Mouse (Mus musculus) retina, postnatal 1 day (tissue): ENCODE results near the gene Znhit1.

ENCODE experiments used
- DNase-seq: peaks from one replicate; pipeline ENCODE4 v3.0.0-alpha.2; 2012

Gene Znhit1

DNA sequence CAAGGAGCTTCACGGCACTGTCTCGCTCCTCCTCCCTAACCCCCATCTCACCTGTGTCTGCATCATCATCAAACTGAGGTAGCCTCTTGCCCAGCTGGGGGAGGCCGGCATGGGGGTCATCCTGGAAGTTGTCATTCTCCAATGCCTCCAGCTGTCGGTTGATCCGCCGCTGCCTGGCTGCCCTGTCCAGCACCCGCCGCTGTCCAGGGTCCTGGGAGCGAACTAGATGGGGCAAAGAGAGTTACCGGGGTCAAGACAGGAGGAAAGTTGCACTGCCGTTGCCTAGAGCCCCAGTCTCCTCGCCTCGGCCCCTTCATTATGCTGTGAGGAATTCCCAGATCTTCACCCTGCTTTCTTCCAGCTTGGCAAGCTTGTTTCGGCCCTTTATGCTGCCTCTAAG is 3.0 kb downstream of the Znhit1 start:
- no peak for DNase-seq

DNA sequence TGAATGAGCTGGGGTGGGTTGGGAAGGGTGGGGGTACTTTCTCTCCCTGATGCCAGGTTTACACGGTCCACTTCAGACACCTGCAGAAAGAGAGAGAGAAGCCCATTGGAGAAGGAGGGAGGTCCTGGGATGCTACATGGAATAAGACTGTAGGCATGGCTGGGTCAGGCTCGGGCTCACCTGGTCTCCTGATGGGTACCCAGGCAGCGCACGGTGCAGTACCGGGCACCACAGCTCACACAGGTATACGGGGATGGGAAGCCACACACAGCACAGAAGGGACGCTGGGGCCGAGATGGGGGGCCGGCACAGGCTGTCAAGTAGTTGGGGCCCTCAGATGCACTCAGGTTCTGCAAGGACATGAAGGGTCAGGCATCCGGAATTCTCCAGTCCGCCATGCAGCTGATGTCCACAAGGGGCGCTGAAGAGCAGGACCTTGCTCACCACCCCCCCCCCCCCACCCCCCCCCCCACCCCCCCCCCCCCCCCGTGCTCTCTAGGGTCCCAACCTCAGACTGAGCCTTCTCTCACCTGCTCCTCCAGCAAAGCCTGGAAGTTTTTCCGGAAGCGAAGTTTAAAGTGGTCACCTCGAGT is 5.4 kb downstream of the Znhit1 start:
- DNase-seq, result peak; percentile 68

DNA sequence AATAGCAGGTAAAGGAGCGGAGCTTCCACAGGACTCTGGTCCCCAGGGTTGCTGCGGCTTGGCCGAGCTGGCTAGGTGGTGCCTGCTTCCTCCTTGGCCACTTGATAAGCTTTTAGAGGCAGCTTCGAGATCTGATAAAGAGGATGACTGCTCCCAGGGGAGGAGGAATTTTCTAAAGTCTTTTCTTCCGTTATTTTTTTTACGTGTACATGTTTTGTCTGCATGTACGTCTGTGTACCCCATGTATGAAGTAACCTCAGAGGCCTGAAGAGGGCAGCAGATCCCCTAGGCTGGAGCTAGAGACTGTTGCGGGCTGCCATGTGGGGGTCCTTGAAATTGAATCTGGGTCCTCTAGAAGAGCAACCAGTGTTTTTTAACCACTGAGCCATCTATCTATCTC is 6.8 kb downstream of the Znhit1 start:
- no peak for DNase-seq

DNA sequence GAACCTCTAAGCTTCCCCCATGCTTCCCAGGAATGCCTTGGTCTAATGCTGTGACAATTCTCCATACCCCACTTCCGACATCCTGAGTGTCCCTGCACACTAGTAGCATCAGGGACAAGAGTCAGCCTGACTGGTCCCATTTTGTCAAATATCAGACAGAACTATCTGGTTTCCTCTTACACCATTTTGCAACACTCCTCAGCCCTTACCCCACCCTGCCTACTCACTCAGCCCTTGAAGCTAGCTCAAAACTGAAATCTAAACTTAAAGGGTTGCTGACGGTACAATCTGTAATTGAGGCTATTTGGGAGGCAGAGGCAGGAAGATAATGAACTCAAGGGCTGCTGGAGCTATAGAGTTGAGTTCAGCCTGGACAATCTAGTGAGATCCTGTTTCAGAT is 8.1 kb downstream of the Znhit1 start:
- DNase-seq, result no peak

DNA sequence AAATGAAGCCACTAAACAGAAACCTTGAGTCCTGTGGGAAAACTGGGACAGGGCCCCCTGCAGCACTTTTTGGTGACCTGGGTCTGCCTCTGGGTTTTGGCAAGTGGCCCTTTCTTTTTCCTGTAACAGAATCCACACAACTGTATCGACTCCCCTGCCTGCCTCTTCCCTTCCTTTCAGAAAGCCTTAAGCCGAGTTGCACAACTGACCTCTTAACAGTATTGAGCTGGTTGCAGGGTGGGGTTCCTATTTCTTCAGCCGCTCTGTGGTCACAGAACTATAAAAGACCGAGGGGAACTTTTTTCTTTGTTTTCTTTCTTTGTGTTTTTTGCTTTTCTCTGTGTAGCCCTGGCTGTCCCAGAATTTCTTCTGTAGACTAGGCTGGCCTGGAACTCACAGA is 10.1 kb downstream of the Znhit1 start:
- DNase-seq, result no peak

DNA sequence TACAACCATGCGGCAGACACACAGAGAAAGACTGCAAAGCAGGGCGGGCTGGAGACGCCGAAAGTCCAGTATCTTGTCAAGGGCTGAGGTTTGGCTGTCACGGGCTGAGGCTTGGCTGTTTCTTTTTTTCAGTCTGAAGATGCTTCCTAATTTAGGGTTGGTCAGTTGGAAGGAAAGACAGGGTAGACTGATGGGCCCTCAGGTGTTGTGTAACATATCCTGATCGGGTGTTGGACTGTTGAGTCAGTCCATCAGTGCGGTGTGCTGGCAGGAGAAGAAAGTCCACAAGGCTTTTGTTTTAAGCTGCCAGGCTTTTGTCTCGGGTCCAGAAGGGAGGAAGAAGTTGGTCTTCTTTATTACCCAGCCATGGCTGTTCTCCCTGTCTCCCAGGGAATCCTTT is 14.2 kb downstream of the Znhit1 start:
- no peak for DNase-seq

DNA sequence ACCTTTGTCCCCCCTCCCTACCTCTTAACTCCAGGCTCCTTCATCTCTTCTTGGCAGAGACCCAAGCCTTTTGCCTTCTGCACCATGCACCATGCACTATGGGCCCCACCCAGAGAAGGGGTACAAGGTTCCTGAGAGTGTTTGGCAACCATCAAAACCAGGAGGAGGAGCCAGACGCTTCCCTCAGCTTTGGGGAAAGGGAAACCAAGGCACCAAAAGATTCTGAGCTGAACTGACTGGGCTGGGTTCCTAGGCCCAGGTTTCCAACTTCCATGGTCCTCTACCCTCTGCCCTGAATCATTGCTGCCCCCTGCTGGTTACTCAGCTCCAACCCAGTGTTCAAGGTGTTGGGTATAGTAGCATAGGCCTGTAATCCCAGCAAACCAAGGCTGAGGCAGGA is 17.1 kb downstream of the Znhit1 start:
- peak; percentile 68 for DNase-seq

DNA sequence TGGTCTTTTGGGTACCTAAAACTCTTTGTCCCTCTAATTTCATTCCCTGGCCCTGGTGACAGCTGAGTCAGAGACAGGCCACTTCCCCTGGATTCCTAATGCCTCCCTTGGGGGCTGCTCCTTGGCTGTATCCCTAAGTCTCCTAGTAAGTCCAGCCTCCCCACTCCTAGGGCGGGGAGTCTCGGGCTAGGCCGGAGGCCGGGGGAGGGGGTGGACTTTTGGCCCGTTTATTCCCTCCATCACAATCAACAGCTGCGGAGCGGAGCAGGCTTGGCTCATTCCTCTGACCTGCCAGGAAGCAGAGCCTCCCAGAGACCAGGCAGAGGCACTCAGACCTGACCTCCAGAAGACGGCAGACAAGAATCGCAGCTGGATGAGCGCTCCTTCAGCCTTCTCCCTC is 20.2 kb downstream of the Znhit1 start:
- no peak for DNase-seq

DNA sequence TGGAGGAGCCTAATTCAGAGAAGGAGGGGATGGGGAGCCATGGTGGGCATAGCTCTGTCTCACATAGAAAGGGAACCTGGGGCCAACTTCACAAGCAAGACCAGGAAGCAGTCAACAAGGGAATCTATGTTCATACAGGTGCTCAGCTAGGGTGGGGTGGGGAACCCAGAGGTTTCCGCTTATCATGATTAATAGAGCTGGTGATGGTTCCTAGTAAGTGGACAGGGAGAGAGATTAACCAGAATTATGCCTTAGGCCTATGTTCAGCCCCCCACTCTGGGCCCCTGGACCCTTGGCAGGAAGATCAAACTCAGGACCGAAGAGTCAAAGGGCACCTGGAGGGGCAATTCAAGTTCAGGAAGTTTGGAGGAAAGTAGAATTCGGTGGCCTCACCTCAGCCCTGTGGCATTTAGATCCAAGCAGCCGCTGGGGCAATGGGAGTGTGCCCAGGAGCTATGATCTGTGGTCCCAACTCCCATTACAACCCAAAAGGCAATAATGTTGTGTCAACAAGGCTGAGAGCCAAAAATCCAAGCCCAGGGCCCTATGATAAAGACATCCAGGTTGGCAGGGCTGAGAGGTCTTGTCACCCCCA is 20.9 kb downstream of the Znhit1 start:
- no peak for DNase-seq

DNA sequence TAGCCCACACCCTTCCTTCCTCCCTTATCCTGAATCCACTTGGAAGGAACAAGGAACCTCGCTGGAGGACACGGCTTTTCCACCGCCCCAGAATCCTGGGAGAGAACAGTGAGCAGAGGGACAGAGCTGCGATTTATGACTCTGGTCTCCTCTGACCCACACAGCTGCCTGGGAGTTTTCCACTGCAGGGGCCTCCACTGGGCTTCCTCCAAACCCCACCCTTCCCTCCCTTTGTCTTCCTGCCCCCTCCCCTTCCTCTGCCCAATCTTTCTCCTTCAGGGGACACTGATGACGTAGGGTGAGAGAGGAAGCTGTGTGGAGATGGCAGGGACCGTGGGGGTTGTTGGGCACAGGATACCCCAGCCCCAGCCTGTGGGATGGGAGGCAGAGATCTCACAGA is 21.5 kb downstream of the Znhit1 start, which contains the start of gene Cldn15:
Cldn15 (plus strand) TSS at position 286 of the 400 bp plus-strand sequence.
- DNase-seq, result no peak

DNA sequence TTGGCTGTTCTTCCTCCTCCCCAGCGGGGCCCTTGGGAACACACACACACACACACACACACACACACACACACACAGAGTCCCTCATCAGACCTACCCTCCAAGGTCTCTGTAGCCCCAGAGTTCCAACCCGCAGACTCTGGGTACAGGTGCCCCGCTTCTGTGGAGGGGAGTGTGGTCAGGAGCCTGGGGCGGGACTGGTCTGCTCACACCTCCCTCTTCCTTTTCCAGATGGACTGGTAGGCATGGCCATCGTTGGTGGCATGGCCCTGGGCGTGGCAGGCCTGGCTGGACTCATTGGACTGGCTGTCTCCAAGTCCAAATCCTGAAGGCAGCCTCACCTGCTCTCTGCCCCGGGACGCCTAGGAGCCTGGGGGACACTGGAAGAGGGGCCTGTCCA is 22.1 kb downstream of the Znhit1 start:
- no peak for DNase-seq

DNA sequence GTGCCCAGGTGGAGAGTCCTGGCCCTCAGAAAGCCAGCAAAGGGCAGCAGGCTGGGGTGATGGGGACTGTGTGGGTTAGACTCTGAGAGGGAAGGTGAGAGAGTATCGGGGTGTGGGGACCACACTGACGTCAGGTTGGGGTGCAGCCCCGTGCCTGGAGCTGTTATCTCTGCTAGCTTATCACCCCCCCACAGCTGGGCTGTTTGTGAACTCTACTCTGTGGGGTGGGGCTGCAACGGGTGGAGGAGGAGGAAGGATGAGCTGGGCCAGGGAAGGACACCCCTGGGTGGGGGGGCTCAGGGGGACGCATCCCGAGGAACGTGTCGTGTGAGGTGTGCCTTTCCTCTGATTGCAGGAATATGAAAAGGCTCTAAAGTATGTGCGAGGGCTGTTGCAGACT is 22.6 kb downstream of the Znhit1 start:
- DNase-seq, result no peak

DNA sequence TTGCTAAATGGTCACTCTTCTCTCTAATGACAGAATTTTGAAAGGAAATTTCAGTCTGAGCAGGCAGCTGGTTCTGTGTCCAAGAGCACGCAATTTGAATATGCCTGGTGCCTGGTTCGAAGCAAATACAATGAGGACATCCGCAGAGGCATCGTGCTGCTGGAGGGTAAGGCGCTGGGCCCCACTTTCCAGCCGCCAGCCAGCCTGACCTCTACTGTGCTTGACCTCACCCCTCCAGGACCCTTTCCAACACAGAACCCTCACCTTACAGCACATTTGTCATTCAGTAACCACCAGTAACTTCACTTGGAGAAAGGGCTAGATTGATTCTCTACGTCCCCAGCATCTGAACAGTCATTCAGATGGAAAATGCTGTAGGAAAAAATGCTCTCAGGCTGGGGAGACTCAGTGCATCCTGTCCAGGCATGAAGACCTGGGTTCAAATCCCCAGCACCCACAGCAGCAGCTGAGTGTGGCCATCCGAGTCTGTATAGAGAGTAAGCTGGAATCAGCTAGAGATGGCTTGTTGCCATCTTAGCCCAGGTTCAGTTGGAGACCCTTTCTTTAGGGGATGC is 24.8 kb downstream of the Znhit1 start:
- no peak for DNase-seq

DNA sequence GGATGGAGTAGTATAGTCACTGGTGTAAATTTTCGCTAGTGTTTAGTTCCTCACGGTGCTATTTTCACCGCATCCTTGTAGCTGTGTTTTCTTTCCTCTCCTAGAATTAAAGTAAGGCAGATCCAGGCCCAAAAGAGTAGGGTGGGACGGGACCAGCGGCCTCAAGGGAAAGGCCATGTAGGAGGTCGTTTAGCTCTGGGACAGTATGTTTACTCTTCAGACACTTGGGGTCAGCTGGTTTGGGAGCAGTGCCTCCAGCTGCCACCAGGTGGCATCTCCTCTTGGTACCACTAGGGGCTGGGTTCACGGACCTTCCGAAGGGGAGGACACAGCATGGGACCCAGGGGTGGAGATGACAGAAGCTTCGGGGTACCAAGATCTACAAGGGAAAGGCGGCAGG is 25.3 kb downstream of the Znhit1 start:
- DNase-seq, result peak; percentile 83

DNA sequence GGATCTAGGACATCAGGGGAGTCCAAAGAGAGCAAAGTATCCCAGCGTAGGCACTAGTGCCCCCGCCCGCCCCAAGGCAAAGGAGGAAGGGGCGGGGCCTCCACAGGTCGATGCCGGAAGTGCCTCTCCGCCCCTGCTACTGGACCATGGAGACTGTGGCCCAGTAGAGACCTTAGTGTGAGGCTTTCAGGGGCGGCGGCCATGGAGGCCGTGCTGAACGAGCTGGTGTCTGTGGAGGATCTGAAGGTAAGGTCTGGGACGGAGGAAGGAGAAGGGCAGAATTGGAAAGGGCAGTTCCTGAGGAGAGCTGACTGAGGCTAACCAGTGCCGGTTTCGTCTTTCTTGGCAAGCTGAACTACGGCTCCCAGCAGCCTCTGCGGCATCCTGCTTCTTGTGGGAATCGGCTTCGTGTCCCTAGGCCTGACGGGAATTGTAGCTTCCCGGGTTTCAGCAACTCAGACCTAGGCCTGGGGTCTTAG is 25.8 kb downstream of the Znhit1 start:
- peak; percentile 94 for DNase-seq

DNA sequence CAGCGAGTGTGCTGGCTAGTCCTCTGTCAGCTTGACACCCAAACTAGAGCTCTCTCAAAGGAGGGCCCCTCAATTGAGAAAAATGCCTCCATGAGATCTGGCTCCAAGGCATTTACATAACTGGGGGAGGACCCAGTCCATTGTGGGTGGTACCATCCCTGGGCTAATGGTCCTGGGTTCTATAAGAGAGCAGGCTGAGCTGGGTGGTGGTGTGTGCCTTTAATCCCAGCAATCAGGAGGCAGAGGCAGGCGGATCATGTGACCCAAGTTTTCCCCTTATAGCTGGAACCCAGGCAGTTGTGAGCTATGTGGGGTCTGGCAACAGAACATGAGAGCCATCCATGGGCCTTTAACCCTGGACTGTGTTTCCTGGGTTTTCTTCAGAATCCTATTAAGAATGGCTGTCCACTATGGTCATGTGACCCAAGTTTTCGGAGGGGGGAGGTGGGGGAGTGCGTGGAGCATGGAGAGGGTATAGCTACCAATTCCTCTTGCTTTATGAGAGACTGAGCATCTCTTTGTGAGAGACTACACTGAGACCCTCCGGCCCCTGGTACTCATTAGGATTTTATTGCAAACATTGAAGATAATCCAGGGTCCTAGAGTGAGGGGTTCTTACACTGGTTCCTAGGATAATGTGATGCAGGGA is 26.4 kb downstream of the Znhit1 start:
- no peak for DNase-seq

DNA sequence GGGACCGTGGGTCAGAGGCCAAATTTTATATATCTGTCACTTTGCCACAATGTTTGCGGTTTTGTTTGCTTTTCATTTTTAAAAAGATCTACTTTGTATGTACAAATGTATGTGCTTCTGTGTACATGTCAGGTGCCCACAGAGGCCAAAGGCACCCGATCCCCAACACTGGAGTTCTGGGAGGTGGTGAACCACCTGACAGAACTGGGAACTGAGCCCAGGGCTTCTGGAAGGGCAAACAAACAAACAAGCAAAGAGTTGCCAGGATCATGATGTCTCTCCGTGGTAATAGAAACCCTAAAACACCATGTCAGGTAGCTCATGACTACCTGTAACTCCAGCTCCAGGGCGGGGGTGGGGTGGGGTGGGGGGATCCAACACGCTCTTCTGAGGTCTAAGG is 27.8 kb downstream of the Znhit1 start:
- DNase-seq, result no peak

DNA sequence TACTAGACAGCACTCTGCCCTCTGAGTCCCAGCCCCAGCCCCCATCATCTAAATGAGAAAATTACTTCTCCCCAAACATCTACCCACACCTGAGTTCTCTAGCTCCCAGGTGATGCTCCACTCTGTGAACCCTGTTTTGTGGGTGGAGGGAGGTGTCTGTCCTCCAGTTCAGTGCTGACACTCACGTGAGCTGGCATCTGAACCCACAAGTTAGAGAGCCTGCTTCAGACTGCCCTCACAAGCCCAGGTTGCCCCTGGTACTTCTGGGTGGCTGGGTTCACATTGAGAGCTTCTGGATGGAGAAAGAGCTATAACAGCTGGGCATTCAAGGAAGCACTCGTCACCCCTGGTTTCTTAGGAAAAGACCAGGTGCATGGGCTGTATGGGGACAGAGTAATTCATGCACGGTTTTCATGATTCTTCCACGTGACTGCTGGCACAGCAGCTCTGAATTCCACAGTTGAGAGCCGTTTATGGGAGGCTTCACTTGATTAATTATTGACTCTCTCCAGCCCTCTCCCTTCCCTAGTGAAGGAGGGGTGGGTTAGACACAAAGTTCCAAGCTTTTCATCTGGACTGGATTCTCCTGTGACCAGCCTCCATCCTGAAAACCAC is 28.7 kb downstream of the Znhit1 start:
- DNase-seq, result no peak

DNA sequence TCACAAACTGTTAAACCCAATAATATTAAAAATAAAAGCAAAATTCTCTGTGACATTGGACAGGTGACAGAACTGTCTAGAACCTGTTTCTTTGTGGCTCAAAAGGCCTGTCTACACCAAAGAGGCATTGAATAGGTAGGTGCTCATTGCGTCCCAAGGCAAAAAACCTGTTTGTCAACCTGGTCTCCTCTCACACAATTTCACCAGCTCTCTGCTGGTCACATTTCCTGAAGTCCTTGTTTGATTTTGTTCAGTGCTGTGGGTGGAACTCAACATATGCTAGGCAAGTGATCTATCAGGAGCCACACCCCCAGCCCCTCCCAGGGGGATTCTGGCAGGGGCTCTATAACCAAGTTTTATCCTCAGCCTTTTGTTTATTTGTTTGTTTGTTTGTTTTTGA is 30.6 kb downstream of the Znhit1 start:
- no peak for DNase-seq

DNA sequence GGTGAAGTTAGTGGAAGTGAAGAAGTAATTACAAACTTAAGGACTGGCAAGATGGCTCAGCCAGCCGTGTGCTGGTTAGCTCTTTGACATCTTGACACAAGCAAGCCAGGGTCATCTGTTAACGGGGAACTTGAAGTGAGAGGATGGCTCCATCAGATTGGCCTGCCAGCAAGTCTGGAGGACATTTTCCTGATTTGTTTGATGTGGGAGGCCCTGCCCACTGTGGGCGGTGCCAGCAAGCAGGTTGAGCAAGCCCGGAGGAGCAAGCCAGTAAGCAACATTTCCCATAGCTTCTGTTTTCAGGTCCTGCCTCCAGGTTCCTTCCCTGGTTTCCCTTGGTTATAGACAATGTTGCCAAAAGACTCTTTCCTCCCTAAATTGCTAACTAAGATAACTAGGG is 32.2 kb downstream of the Znhit1 start:
- no peak for DNase-seq

DNA sequence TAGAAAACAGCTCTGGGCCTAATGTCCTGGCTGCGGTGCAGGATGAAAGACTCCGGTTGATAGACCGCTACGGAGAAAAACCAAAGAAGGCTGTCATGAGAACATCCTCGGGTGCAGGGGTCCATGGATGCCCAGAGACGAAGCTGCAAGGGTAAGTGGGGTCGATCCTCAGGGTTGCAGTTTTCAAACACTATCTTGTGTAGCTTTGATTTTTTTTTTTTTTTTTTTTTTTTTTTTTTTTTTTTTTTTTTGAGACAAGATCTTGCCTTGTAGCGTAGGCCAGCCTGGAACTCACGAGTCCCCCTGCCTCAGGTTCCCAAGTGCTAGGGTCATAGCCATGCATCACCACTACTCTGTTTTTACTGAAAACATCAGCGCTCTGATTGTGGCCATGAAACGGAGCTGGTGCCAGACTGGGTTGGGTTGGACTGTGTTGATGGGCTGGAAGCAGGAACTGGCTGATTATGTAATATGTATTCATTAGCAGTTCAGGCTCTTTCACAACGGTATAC is 34.3 kb downstream of the Znhit1 start:
- no peak for DNase-seq

DNA sequence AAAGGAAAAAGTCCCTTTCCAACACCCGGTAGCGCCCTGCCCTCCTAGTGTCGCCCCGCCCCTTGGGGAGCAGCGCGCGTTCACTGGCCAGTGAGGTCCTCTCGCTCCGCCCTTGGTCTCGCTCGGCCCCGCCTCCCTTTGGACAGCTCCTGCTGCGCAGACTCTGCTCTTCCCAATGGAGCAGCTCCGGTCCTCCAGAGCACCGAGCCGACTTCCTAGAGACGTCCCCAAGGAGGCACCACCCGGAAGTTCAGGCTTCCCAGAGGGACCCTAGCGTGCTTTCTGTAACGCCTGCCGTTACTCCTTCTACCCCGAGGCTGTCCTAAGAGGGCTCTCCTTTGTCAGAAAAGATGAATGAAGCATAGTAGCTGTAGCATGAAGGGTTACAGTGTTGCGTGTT is 34.8 kb downstream of the Znhit1 start, which contains the start of gene Fis1:
Fis1 (plus strand) TSS at position 261 of the 400 bp plus-strand sequence.
- DNase-seq, result peak; percentile 99

DNA sequence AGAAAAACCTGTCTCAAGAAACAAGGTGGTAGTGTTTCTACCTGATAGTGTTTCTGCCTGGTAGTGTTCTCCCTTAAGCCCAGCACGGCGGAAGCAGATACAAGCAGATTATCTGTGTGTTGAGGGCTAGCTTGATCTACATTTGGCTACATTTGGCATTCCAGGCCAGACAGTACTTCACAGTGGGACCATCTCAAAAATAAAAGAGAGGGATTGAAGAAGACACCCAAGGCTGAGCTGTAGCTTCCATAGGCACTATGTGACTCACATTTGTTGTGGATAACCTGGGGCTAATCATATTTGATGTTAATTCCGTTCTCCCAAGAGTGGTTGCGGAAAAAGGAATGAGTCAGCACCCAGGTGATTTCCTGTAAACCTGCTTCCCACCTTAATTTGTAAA is 35.7 kb downstream of the Znhit1 start:
- DNase-seq, result no peak
